Mouse (Mus musculus) CD8-positive naive resting alpha-beta T cell, adult 2 months (primary cell): ENCODE data around the gene Gm28308.

Experiments
- DNase-seq, 2 experiments: peaks; one replicate each; pipeline ENCODE4 v3.0.0; 2022; ENCODE audit warnings: low read depth in 2 of 2, low spot score in 2 of 2

The Gm28308 gene

DNA sequence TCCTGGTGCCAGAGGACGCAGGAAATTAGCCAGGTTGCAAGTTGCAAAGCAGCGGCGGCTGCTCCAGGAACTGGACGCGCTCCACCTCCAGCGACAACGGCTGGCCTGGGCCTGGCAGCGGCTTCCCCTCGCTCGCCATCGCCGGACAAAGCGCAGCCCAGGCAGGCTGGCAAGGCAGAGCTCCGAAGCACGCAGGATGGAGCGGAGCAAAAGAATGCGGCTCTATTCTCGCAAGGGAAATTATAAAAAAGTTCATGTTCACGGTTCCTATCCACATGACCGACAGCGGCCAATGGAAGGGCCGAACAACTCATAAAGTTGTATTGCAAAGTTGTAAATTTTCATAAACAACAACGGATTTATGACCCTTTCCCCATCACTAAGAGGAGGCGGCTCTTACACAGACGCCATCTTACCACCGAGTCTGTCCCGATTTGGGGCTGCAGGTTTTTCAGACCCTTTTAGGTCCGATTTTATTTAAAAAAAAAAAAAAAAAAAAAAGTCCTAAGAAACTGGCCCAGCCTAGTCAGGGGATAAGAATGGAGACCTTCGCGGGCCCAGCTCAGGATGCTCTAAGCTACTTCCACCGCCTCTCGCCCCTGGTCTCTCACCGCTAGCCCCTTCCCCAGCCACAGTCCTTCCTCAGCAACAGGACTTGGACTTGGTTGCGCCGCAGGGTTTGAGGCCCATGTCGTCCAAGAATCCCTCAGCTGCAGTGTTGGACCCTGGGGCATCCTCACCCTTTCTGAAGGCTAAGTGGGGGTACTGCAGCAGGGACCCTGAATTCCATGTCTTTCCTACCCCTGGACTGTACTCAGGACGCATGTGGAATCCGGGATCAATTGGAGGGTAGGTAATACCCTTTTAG is at the start of gene Gm28308, which contains the start of gene Hoxa3:
TSS of gene Gm28308 (minus strand) at position 221 of the 868 bp plus-strand sequence.
TSS of gene Hoxa3 (minus strand) at position 218 of the 868 bp plus-strand sequence.
- no peak for DNase-seq

DNA sequence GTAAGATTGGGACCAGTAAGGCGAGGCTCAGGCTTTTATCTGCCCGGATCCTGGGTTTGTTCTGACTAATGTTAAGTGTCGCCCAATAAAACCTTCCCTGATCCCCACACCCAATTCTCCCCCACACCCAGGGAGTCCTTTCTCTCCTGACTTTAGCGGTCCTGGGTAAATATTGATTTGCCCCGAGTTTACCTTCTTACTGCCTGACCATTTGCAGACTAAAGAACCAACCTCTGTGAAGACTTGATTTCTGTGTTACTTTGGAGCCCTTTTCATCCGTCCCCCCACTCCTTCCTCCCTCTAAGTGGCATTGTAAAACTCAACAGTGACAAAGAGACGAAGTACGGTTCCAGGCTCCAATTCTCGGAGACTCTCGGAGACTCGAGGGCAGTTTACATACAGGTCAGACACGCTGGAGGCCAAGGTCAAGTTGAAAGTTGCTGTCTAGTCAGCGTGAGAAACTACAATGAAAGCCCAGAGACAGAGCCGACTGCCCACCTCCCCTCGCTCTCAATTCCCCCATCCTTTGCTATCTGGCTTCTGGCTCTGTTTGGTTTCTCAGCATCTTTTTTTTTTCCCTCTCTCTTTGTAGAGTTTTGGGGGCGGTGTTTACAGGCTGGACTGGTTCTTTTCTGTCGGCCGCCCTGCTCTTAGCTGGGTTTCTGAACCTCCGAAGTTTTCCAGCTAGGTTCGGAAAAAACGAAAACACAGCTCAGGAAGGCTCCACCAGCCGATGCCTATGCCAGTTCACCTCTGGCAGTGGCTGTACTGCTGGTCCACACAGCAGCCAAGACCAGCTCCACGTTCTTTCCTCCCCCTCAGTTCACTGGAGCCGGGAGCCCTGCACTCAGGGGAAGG is 49.6 kb upstream of the Gm28308 start:
- no peak for DNase-seq

DNA sequence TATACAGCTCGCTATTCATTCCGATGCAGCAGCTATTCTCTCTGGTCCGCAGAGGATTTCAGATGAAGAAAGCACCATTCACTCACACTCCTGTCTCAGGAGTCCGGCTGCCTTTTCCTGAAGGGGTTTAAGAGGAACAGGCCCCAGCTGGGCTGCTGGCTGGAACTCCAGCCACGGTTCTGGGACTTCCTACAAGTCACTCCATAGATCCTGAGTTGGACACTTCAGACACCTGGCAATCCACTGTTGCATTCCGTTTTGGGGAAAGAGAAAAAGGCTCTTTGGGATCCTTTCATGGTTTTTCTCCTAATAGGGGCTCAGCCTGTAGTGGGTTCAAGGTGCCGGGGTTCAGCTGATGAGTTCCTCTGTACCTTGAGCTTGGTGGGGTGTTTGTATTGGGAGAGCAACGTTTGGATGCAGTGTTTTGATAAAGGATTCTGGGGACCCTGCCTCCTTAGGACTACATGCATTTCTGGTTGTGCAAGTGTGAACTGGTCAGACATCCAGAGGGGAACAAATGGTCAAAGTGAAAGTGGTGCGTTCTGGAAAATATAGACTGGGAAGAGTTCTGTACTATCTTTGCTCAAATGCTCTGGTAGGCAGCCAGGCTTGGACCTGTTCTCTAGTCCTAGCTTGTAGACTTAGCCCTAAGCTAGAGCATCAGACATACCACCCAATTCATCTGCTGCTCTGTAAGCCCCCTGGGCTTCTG is 48.8 kb upstream of the Gm28308 start:
- DNase-seq: no peak

DNA sequence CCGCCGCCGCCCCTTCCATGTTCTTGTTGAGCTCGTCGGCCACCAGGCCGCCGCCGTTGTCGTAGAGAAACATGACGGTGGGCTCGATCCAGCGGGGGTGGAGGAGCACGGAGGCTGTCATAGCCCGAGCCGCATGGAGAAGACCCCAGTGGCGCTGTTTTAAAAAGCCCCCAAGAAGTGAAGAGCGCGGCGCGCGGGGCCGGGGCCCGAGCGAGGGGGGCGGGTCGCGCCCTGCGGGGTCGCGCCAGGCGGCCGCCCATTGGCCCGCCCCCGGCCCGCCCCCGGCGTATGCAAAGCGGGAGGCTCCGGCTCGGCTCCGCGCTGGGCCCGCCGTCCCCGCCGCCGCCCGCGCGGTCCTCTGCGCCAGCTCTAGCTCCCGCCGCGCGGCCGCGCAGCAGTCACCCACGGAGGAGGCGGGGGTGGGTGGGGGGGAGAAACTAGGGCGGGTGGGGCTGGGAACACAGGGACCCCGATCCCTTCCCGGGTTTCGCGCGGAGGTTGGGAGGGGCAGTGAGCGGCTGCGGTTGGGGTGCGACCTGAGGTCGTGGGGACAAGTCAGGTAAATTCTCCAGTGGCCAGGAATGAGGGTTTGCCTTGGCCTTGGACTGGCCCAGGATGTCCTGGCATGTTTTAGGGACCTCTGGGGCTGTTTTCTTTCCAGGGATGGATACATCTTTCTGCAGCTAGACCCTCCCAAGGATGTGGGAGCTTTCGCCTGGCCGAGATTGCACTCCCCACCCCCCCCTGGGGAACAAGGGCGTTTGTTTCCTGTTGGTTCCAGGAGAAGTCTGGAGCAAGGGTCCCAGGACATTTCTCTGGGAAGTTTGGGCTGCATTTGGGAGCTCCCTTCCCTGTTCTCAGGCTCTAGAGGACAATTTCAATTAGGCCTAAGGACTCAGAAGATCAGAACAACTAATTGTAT is 47.8 kb upstream of the Gm28308 start, which contains the start of gene Hoxa13:
TSS of gene Hoxa13 (minus strand) at position 227 of the 922 bp plus-strand sequence.
- no peak for DNase-seq

DNA sequence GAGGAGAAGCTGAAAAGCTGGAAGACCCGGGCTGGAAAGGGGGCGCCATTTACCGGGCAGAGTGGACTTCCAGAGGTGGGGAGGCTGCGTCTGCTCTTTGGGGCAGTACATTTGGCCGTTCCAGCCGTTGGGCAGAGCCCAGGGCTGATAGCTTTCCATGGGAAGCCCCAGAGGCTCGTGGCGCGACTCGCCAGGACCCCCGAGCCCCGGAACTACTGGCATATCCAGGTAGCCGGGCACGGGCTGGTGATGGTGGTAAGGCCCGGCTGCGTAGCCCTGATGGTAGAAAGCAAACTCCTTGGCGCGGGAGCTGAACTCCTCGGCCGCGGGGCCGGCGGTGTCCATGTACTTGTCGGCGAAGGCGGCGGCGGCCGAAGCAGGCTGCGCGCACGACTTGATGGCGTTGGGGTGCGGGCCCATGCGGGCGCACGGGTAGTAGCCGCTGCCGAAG is 46.7 kb upstream of the Gm28308 start:
- no peak for DNase-seq

DNA sequence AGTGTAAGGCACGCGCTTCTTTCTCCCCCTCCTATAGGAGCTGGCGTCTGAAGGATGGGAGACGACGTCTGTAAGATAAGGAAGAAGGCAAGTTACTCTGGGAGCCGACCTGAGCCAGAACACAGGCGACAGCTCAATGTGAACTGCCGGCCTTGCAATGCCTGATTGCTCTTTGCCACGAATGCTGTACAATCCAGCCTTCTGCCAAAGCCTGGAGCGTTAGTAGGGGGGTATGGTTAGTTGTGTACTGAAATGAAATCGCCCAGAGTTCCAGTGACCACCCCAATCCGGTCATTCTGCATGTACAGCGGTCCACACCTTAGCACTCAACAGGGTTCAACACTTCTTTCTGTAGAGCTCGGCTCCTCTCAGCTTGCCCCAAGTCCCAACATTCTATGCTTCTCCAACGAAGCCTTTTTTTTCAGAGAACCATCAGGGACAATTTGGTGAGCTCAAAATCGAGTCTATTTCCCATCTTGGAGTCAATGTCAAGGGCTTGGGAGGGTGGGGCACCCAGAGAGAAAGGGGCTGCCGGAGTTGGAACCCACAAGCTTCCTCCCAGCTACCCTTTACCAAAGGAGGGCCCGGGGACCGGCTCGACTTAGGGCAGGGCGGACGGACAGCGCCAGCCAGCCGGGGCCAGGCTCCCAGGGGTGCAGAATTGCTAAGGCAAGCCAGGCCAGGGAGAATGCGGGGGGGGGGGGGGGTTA is 46.1 kb upstream of the Gm28308 start:
- no peak for DNase-seq

DNA sequence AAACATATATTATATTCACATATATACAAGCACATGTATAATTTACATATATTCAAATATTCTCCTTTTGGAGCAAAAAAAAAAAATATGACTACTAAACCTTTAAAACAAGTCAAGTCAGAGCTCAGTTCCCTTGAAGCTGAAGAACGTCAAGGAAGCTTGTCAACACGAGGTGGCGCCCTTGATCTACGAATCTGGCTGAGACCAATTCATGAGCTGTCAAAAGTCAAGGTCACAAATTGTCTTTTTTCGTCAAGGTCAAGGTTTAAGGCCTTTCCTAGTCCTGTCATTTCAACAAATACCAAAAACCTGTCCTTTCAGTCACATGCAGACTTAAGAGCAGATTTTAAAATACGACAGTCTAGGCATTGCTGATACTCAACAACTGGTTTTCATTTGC is 43.8 kb upstream of the Gm28308 start:
- peak; percentile 68 to 79 for DNase-seq

DNA sequence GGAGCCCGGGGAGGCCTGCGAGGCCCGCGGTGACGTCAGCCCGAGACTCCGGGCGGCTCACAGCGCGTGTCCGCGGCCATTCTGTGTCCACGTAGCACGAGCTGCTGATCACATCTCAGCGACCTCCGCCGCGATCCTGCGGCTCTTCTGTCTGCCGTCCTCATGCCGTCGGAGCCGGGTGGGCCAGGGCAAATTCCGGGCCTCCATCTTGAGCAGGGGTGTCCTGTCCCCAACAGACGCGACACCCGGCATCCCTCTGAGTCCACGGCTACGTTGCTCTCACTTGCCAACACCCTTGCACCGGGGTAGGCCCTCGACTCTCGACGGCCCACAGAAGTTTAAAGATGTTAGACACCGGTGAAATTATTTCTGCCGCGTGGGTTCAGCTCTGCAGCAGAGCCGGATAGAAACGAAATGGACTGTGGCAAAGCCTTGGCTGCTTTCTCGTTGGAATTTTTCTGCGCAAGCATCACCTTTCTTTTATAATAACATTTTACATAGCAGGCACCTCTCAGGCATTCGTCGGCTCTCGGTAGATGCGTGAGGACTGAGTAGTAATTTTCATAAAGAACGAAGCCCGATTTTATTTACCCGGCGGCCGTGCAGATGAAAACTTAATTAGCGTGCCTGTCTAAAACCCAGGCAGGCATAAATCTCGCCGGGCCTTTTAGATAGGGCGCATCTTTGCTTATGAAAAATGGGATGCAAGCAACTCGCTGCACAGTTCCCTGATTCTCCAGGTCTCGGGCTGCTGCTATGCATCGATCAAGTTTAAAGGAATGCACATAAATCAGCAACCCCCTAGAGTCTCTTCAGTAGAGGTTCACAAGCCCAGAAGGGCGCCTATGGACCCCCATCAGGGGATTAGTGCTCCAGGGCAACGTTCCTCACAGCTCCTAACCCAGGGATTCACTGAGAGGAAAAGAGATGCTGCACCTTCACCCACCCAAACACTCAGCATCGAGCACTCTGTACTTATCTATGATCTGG is 40.7 kb upstream of the Gm28308 start:
- no peak for DNase-seq

DNA sequence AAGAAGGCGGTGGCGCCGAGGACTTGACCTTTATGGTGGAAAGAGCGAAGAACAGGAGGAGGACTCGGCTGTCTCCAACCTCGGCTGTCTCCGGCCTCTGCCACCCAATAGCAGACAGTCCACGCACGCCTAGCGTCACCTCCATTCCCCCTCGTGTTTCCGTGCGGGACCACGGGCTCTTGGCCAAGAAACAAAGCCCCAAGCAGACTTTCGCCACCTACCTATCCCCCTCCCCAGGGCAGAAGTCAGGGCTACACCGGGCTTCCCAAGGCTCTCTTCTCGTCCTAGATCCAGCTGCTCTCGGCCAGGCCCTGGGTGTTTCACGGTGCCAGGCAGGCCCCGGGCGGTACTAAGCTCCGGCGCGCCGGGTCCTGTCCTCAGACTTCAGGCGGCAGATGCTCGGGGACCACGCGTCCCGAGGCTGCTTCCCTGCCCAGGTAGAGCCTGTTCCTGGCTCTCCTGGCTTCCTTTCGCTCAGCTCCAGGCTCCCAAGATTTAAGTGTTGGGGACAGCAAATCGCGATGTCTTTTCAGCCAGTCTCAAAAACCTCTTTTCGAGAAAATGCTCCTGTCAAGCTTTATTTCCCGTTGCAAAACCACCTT is 39.7 kb upstream of the Gm28308 start:
- no peak for DNase-seq

DNA sequence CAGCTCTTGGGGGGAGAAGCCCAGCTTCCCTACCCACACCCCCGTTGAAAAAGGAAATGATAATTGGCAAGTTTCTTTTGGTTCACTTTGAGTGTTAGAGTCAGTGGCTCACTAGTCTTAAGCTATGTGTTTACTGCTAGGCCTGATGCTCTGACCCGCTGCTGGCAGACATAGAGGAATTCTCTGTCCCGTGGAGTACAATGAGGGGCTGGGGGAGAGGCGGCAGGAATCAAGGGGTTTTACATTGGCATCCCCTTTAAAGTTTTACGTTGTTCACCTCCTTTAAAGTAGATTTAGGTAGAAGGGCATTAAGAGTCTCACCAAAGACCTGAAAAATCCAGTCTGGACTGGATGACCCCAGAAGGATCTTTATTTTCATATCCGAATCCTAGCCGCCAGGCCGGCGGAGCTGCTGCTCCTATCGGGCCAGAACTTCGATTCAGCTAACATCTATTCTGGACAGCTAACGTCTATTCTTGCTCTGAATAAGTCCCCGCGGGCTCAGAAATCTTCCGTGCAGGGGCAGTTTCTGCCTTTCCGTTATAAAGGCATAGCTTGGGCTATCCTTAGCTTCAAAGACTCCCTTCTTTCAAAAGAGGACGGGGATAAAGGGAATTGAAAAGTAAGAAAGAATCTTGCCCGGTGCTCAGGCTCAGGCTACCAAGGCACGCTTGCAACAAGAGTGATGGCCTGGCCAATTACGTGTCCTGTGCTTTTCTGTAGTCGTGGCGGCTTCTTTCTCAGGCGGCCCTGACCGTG is 39.1 kb upstream of the Gm28308 start:
- no peak for DNase-seq

DNA sequence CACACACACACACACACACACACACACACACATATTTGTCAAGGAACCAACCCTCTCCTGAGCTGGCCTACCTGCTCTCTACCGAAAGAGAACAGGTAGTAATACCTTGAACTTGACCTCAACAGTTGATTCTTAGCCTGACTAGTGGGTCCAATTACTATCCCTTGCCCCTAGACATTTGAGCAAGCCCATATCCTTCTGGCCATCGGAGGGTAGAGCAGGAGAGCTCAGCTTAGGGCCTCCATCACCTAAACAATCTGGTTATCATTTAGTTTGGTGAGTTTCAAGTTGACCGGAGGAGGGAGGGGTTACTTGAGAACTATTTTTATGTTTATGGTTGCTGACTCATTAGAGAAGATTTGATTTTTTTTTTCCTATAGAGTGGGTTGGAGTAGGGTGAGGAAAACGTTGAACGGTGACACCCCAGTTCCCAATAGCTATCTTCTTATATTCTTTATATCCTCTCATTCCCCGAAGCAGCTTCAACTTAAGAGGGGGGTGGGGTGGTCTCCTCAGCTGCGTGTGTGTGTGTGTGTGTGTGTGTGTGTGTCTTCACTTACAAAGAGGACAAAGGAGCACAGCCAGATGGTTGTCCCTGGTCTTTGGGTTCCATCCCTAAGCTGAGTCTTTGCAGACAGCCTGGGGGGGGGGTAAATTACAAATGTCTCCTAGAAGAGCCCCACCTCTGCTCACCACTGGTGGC is 38.2 kb upstream of the Gm28308 start:
- DNase-seq: no peak

DNA sequence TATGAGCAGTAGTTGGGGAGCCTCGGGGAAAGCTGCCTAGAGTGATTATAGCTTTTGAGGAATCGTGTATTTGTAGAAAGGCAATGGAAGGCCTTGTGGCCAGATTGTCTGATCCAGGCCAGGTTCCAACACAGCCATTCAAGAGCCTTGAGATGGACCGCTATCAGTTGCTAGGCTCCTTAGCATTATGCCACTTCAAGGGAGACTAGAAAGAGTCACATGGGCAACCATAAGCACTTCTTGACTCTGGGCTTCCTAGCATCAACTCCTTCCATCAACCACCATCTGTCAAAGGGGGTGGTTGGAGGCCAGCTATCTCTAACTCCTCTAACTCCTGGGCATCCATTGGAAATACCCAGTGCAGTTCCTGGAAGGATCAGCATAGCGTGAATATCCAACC is 36.7 kb upstream of the Gm28308 start:
- no peak for DNase-seq

DNA sequence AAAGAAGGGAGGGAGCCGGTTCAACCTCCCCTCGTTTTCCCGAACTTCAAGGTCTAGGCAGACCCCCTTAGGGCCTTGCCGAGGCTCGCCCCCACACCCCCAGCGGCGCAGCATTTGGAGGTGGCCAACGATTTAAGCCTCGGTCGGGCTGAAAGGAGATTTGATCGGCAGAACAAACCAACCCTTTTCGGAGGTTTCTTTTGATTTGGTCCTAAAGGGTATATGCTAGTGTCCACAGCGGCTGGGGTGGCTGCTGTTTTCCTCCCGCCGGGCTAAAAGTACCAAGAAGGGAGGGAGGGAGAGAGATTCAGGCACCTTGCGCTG is 36.2 kb upstream of the Gm28308 start:
- no peak for DNase-seq

DNA sequence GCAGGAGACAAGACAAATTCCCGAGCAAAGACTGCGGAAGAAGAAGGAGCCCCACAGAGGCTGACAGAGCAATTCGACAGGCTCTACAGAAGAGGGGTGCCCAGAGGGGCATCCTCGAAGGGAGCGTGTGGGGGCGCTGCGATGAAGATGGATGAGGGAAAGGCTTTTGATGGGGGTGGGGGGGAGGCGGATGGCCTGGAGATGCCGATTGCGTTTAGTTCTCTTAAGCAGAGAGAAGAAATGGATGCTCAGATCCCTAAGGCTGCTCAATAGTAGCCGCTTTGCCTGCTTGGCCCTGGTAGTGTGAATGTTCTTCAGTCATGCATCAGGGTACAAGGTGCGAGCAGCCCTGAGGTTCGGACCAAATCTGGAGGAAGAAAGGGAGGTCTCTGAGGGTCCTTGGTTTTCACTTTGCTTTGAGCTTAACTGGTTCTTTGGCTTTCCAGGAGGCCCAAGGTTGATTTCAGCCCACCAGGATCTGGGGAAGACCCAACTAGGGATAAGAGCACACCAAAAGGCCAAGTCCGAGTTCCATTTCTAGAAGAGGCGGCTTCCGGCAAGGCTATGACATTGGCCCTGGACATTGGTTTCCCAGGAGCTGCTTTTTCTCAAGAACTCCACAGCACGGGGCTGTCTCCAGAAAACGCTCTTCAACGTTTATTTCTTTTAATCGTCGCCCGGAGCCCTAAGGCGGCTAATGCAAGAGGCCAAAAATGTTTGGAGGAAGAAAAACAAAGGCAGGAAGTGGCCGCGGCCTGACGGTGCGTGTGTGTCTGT is 35.7 kb upstream of the Gm28308 start:
- DNase-seq: no peak

DNA sequence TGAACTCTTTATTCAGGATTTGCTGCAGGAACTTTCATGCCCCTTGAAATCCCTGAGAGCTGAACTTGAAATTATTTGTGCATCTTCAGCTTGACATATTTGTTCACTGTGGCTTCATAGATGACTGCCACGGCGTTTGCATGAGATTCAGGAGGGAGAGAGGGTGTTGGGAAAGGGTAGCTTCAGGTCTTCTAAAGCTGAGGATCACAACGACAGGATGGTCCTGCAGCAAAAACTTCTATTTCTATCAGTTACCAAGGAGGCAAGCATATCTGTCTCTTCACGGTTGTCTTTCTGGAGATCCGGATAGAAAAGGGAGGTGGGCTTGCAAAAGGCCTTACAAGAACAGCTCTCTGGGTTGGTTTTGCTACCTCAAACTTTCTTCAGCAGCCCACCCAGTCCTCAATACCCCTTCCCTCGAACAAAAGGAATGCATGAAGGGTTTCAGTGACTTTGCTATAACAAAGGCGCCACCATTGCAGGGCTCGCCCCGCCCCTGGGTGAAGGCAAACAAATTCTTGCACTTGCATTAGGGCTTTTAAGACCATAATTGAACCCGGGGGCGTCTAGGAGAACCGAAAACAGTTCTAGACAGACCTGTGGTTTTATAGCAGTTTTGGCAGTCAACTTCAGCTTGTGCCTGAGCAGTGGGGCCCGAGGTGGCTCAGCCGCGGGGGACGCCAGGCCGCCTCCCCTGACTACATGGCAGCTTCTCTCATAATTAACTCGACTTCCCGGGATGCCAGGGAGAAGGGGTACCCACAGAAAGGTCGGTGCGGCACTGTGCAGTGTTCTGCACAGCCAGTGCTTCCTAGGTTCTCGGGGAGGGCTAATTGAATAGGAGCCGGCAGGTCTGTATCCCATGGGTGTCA is 34.9 kb upstream of the Gm28308 start:
- no peak for DNase-seq
